Mouse (Mus musculus): Measurements from ENCODE around the gene Slc35a3.

DNA sequence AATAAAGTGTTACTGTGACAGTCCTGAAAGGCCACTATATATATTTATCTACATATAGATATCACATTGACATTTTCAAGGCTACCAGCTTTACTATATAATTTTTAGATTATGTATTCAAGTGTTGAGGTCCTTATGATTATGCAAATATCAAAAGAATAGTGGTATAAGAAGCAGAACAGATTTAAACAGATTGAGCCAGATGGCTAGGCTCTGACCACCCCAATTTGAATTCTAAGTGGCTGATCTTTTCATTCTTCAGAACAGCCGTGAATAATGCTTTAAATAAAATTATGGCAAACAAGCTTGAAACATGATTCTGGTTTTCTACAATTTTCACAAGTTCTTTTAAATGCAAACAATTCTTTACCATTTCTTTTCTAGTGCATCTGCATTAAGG lies 81.2 kb downstream of the Slc35a3 start:
- TF ChIP-seq CTCF (IDR thresholded peaks at IDR 0.05; ENCODE audit: borderline replicate concordance, insufficient read depth, low read depth, low read length) (no peak), POLR2A (IDR thresholded peaks at IDR 0.05; ENCODE audit: borderline replicate concordance, insufficient read depth, low read length) (no peak)

Data from cerebellum, adult 2 months (tissue).